Mouse (Mus musculus) neural tube, embryonic 13.5 days (tissue): ENCODE measurements at regions not wholly inside any gene's neighbourhood (a gene's known extent, or its start where the extent isn't known, plus 50 kb on each side); places are given as distances from the start of the nearest gene placed in this dataset.

Source experiments
- ATAC-seq: fragments of 200-750 bp; cut with Nextera tagmentation; 2 replicates; pipeline ENCODE4 v1.8.0; 2017; ENCODE audit warnings: low read depth, mild to moderate bottlenecking, moderate TSS enrichment, moderate library complexity
- H3K27ac ChIP-seq: fragments of 300-500 bp; sonication (generic); replicated peaks from 2 replicates; pipeline ENCODE4 v1.5.1; 2015; ENCODE audit warnings: moderate library complexity, mild to moderate bottlenecking, inconsistent platforms
- H3K27me3 ChIP-seq: fragments of 300-500 bp; sonication (generic); 2 replicates; pipeline ENCODE4 v1.6.1; 2015; ENCODE audit warnings: mild to moderate bottlenecking, inconsistent platforms
- H3K36me3 ChIP-seq: fragments of 300-500 bp; sonication (generic); 2 replicates; pipeline ENCODE4 v1.6.1; 2015; ENCODE audit warnings: mild to moderate bottlenecking, inconsistent platforms
- H3K4me1 ChIP-seq: fragments of 300-500 bp; sonication (generic); replicated peaks from 2 replicates; pipeline ENCODE4 v1.6.1; 2015; ENCODE audit warnings: inconsistent platforms
- H3K4me2 ChIP-seq: fragments of 300-500 bp; sonication (generic); 2 replicates; pipeline ENCODE4 v1.6.1; 2015; ENCODE audit warnings: inconsistent platforms, mild to moderate bottlenecking, moderate library complexity
- H3K4me3 ChIP-seq: fragments of 300-500 bp; sonication (generic); 2 replicates; pipeline ENCODE4 v1.5.1; 2015; ENCODE audit warnings: mild to moderate bottlenecking, inconsistent platforms
- H3K9ac ChIP-seq: fragments of 300-500 bp; sonication (generic); 2 replicates; pipeline ENCODE4 v1.6.1; 2015; ENCODE audit warnings: moderate library complexity, mild to moderate bottlenecking, inconsistent platforms
- H3K9me3 ChIP-seq: fragments of 300-500 bp; sonication (generic); 2 replicates; pipeline ENCODE4 v1.6.1; 2016; ENCODE audit warnings: inconsistent platforms
- WGBS: fragments of 180-500 bp; shearing (Covaris S2); methylation state at CpG from one replicate; pipeline ENCODE4 v1.1.7; 2015; 5-methylcytosine and 5-hydroxymethylcytosine counted together

DNA sequence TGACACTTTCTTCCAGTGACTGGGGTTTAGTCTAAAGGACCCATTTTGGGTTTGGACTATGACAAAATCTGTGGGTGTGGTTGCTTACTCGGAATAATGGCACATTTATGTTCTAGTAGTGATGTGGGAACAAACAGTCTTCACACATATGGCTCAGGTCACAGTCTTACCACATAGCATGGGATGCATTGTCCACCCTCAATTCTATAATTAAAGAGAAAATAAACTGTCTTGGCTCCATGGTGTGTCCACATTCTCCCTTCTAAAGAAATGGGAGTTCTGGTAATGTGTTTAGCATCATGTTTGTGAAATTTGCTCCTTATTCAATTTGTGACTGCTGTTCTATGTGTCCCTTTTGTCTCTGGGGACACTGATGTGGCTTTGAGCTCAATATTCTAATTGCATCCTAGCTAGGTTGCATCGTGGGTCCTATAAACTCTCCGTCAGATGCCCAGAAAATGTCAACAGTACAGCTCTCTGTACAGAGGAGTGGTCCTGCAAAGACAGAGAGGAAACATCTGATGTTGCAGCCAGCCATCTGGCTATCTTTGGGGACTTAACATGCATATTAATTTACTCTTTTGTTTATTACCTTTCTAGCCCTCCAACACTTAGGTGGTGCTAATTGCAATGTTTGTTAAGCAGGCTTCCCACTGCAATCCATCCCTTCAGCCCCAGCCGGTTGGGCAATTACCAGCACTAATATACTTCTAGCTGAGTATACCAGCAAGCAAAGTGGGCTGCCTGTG is 369.5 kb upstream of the Slc30a5 start:
- Histone ChIP-seq H3K4me2 (no peak overlapping the region), H3K27me3 (no peaks in the 10 kb centered on the region), H3K36me3 (no peaks in the 10 kb centered on the region), H3K9me3 (no peaks in the 10 kb centered on the region), H3K9ac (no peak overlapping the region), H3K27ac (peak overlapping the region; percentile 61), H3K4me3 (no peak overlapping the region), H3K4me1 (peaks cover 16% of the 10 kb centered on the region; the same call in 1 of the 2 replicates)
- ATAC-seq = peak; percentile 84
- WGBS = 28% methylated on average over 4 of the region's 4 CpGs

DNA sequence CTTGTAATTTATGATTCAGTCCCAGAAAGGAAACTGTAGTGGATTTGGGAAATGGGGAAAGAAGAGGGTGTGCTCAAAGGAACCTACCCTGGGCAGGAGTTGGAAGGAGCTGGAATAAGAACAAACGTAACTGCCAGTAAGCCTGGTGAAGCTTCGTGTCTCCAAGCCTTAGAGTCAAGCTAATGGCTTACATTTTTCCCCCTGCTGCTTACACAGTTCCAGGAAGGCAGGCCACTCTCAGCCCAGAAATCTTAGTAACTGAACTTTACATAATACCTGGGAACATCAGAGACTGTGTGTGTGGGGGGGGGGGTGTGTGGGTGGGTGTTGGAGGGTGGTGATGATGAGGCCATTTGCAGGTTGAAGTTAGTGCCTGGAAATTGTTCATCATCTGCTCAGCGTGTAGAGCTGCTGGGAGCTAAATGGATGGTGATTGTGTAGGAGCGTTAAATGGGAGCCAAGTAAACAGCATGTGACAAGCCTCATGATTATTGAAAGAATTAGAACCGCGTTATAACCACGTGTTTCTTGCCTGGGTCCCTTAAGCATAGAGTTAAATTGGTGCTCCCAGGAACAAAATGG is 357.1 kb upstream of the Slc30a5 start:
- Histone ChIP-seq H3K27ac (no peak overlapping the region), H3K9ac (no peak overlapping the region), H3K36me3 (no peaks in the 10 kb centered on the region), H3K4me3 (no peak overlapping the region), H3K4me1 (0 out of 2 replicates have a peak, but pooled peaks cover 7% of the 10 kb centered on the region), H3K9me3 (no peaks in the 10 kb centered on the region), H3K27me3 (no peaks in the 10 kb centered on the region), H3K4me2 (no peak overlapping the region)
- 81% methylated on average over 7 of the region's 7 CpGs for WGBS
- ATAC-seq = no peak

DNA sequence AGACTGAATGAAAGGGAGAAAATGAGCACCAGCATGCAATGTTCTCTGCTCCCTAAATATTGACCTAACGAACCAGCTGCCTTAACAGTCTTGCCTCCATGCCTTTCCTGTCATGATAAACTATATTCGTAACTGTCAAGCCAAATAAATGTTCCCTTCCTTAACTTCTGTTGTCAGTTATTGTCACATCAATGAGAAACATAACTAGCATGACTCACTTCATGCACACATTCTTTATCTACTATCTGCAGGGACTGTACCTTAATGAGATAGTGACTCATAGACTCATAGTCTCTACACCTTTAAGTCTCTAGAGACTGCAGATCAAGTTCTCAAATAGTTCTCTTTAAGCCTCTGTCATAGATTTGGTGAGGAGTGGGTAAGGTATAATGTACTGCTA is 349.2 kb upstream of the Slc30a5 start:
- no peaks in the 10 kb centered on the region for H3K27me3 ChIP-seq
- no peak overlapping the region for H3K4me3 ChIP-seq
- H3K9me3 ChIP-seq = no peaks in the 10 kb centered on the region
- no peak overlapping the region for H3K4me2 ChIP-seq
- no peak overlapping the region for H3K27ac ChIP-seq
- H3K9ac ChIP-seq = no peak overlapping the region
- no peak for ATAC-seq
- WGBS = 90% methylated on average over 2 of the region's 2 CpGs
- H3K36me3 ChIP-seq = no peaks in the 10 kb centered on the region
- no peaks in the 10 kb centered on the region for H3K4me1 ChIP-seq

GRCm38 (mm10) chr13:101175017-101175689 is 341.9 kb upstream of the Slc30a5 start:
- no peak for ATAC-seq
- WGBS = 69% methylated on average over 8 of the region's 8 CpGs

GRCm38 (mm10) chr13:101161768-101162167 is 328.5 kb upstream of the Slc30a5 start:
- no peak overlapping the region for H3K4me3 ChIP-seq
- no peaks in the 10 kb centered on the region for H3K27me3 ChIP-seq
- no peak overlapping the region for H3K4me2 ChIP-seq
- no peak overlapping the region for H3K9ac ChIP-seq
- ATAC-seq = no peak
- no peaks in the 10 kb centered on the region for H3K36me3 ChIP-seq
- H3K4me1 ChIP-seq = no peaks in the 10 kb centered on the region
- WGBS = 61% methylated on average over 2 of the region's 2 CpGs
- H3K27ac ChIP-seq = no peak overlapping the region
- H3K9me3 ChIP-seq = no peaks in the 10 kb centered on the region

More at GRCm38 (mm10) chr13:101175017-101175689, 341.9 kb upstream of the Slc30a5 start:
- Histone ChIP-seq H3K27me3 (no peaks in the 10 kb centered on the region), H3K9me3 (no peaks in the 10 kb centered on the region), H3K4me1 (no peaks in the 10 kb centered on the region), H3K4me2 (no peak overlapping the region), H3K9ac (no peak overlapping the region), H3K36me3 (no peaks in the 10 kb centered on the region), H3K27ac (no peak overlapping the region), H3K4me3 (no peak overlapping the region)

DNA sequence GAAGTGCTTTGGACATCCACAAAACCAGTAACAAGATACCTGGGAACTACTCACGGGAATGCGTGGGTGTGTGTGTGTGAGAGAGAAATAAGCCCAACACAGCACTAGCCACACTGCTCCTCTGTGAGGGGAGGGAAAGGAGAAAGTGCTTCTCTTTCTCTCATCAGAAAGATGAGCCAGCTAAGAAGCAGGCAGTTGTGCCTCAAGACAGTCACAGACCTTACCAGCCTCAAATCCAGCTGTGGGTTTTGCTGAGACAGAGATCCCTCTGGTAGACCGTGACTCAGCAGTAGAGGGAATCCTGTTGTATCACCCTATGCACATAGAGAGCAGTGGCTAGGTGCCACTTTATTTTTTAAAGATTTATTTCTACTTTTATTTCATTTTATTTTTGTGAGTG is 326.7 kb upstream of the Slc30a5 start:
- WGBS = 93% methylated on average over 3 of the region's 3 CpGs
- no peak for ATAC-seq
- Histone ChIP-seq H3K9ac (no peak overlapping the region), H3K36me3 (no peaks in the 10 kb centered on the region), H3K27ac (no peak overlapping the region), H3K27me3 (no peaks in the 10 kb centered on the region), H3K4me1 (no peaks in the 10 kb centered on the region), H3K4me3 (no peak overlapping the region), H3K9me3 (no peaks in the 10 kb centered on the region), H3K4me2 (no peak overlapping the region)

GRCm38 (mm10) chr13:101153760-101154159 is 320.5 kb upstream of the Slc30a5 start:
- no peaks in the 10 kb centered on the region for H3K27me3 ChIP-seq
- no peaks in the 10 kb centered on the region for H3K4me1 ChIP-seq
- no peak overlapping the region for H3K4me3 ChIP-seq
- no peaks in the 10 kb centered on the region for H3K9me3 ChIP-seq
- no peaks in the 10 kb centered on the region for H3K36me3 ChIP-seq
- no peak overlapping the region for H3K4me2 ChIP-seq
- no peak overlapping the region for H3K9ac ChIP-seq
- ATAC-seq = no peak
- no peak overlapping the region for H3K27ac ChIP-seq

DNA sequence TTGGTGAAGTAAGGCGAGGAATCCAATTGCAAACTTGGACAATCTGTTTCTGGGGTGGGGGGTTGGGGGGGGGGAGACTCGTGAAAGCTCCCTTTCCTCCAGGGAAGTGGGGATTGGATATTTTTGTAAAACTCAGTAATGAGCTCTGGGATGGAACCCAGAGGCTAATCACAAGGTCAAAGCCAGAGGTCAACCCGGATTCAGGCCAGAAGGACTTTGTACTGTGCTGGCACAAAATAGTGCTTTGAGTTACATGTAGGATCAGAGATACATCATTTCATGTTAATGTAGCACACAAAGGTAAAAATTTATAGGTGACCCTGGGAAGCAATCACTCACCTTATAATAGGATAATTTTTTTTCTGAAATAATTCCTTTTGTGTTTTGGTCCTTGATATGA is 309.5 kb upstream of the Slc30a5 start:
- WGBS = 63% methylated on average over 3 of the region's 3 CpGs
- Histone ChIP-seq H3K4me1 (no peaks in the 10 kb centered on the region), H3K36me3 (no peaks in the 10 kb centered on the region), H3K27me3 (no peaks in the 10 kb centered on the region), H3K9me3 (no peaks in the 10 kb centered on the region), H3K9ac (no peak overlapping the region), H3K4me3 (no peak overlapping the region), H3K27ac (no peak overlapping the region), H3K4me2 (no peak overlapping the region)
- no peak for ATAC-seq

GRCm38 (mm10) chr13:101142104-101142735 is 309.0 kb upstream of the Slc30a5 start:
- no peak overlapping the region for H3K9ac ChIP-seq
- ATAC-seq = no peak
- WGBS = 87% methylated on average over 6 of the region's 6 CpGs
- no peaks in the 10 kb centered on the region for H3K4me1 ChIP-seq
- no peaks in the 10 kb centered on the region for H3K27me3 ChIP-seq
- no peak overlapping the region for H3K4me3 ChIP-seq
- H3K9me3 ChIP-seq = no peaks in the 10 kb centered on the region
- no peaks in the 10 kb centered on the region for H3K36me3 ChIP-seq
- no peak overlapping the region for H3K4me2 ChIP-seq
- no peak overlapping the region for H3K27ac ChIP-seq

- WGBS = 86% methylated on average over 3 of the region's 3 CpGs
- ATAC-seq = no peak
- Histone ChIP-seq H3K27me3 (no peaks in the 10 kb centered on the region), H3K27ac (no peak overlapping the region), H3K9me3 (no peaks in the 10 kb centered on the region), H3K4me1 (no peaks in the 10 kb centered on the region), H3K4me2 (no peak overlapping the region), H3K4me3 (no peak overlapping the region), H3K9ac (no peak overlapping the region), H3K36me3 (no peaks in the 10 kb centered on the region)
Measured at GRCm38 (mm10) chr13:101129466-101129865, 296.2 kb upstream of the Slc30a5 start.

DNA sequence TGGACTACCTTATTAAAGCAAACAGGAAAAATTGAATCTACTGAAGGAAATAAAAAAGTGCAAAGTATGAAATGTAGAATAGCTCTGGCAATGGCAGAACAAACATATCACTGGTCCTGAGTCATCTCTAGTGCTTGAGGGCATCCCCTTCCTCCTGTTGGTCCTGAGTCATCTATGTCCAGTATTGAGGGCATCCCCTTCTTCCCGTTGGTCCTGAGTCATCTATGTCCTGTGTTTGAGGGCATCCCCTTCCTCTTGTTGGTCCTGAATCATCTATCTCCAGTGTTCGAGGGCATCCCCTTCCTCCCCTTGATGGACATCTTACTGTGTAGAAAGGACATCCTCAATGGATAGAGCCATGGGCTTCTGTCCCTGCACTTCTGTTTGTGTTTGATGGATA is 294.6 kb upstream of the Slc30a5 start:
- ATAC-seq = no peak
- no peak overlapping the region for H3K9ac ChIP-seq
- H3K4me1 ChIP-seq = no peaks in the 10 kb centered on the region
- H3K27me3 ChIP-seq = no peaks in the 10 kb centered on the region
- no peak overlapping the region for H3K4me3 ChIP-seq
- no peak overlapping the region for H3K27ac ChIP-seq
- H3K9me3 ChIP-seq = no peaks in the 10 kb centered on the region
- no peak overlapping the region for H3K4me2 ChIP-seq
- no peaks in the 10 kb centered on the region for H3K36me3 ChIP-seq
- WGBS = 89% methylated on average over 2 of the region's 2 CpGs

DNA sequence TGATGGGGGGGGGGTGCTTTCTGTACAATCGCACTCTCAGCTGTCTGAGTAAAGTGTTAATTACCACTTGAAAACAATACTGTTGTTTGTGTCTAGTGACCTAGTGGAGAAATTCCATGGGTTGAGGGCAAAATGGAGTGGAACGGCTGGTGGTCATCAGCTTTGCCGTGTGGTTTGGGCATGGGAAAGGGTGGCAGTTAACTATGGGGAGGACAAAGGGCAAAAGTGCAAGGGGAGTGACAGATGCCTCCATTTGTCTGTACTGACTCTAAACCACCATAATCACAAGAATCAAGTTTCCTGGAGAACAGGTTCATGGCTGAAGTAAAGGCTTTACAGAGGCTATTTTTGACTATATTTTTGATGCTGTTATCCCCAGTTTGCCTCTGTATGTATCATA is 294.0 kb upstream of the Slc30a5 start:
- WGBS = 69% methylated on average over 3 of the region's 3 CpGs
- no peaks in the 10 kb centered on the region for H3K27me3 ChIP-seq

More for the DNA sequence above, 294.0 kb upstream of the Slc30a5 start:
- H3K4me2 ChIP-seq = no peak overlapping the region
- H3K27ac ChIP-seq = no peak overlapping the region
- H3K9ac ChIP-seq = no peak overlapping the region
- no peaks in the 10 kb centered on the region for H3K9me3 ChIP-seq
- ATAC-seq = no peak
- H3K4me3 ChIP-seq = no peak overlapping the region
- H3K36me3 ChIP-seq = no peaks in the 10 kb centered on the region
- no peaks in the 10 kb centered on the region for H3K4me1 ChIP-seq
